Mouse (Mus musculus) adrenal gland (tissue): ENCODE data around the gene Olfr322.
"Not testable (repeated sequence)": the region's sequence is repeated elsewhere in the genome, so short reads cannot be mapped to it uniquely, and the experiment has no call there.

Experiments used
- intact Hi-C: fragments of 180-260 bp; cut with DNase I; formaldehyde crosslinking; loops from one replicate; pipeline ENCODE4 v1.15.1; 2025

Olfr322 gene

DNA sequence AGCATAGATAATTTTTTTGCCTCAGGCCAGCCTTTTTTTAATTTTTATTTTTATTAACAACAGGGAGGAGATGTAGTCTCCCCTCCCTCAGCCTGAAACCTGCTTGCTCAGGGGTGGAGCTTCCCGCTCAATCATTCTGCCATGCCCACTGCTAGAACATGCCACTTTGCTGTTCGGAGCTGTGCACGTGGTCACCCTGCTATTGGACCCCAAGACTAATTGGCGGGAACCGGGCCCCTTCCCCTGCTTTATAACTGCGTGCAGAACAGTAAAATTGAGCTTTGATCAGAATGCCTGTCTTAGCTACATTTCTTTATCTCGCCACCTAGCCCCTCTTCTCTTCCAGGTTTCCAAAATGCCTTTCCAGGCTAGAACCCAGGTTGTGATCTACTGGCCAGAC is 59.1 kb downstream of the Olfr322 start:
- intact Hi-C loops = not testable (repeated sequence)
